Mouse (Mus musculus) erythroid progenitor cell, adult 5-6 weeks (primary cell): ENCODE measurements around the gene Tas2r130. TPM values are rescaled to one million over a fixed set of nuclear protein-coding genes. Genes with fewer than 3 reads are reported as not detected.
"Not testable (repeated sequence)": the region's sequence is repeated elsewhere in the genome, so short reads cannot be mapped to it uniquely, and the experiment has no call there.

Experiments
- ATAC-seq: replicated peaks from 2 replicates; pipeline ENCODE4 v1.8.0; 2016; ENCODE audit warnings: moderate number of reproducible peaks, mild to moderate bottlenecking, moderate TSS enrichment, inconsistent platforms; ENCODE audit not compliant: poor library complexity, low FRiP score, severe bottlenecking
- total RNA-seq, 2 experiments: library from RNA; stranded (forward) in 1 of 2; stranded (reverse) in 1 of 2; fragments of 150-400 nt in 1 of 2; fragments of 186-747, 209-891 nt in 1 of 2; gene quantifications; 2 replicates each; pipeline versions ENCODE4 v1.2.3 to v1.2.4; 2015 to 2017; ENCODE audit warnings: low replicate concordance in 2 of 2

The Tas2r130 gene
- total RNA-seq (2015; ENCODE audit: low replicate concordance), result not detected in 2 replicates
- total RNA-seq (2017; ENCODE audit: low replicate concordance), result not detected in 2 replicates

GRCm38 (mm10) chr6:131630812-131631211 lies at the start of gene Tas2r130:
TSS of gene Tas2r130 (minus strand) at chr6:131630912.
- no peak for ATAC-seq

- no peak for ATAC-seq
These were observed 48.1 kb upstream of the Tas2r130 start, which contains the start of gene Tas2r106 for GRCm38 (mm10) chr6:131678786-131679185. TSS of gene Tas2r106 (minus strand) at chr6:131678886.

GRCm38 (mm10) chr6:131660049-131660448 lies 29.3 kb upstream of the Tas2r130 start, which contains the start of gene Tas2r107:
TSS of gene Tas2r107 (minus strand) at chr6:131660149.
- no peak for ATAC-seq

- not testable (repeated sequence) for ATAC-seq
These were observed 20.8 kb downstream of the Tas2r130 start for GRCm38 (mm10) chr6:131609956-131610355.

- no peak for ATAC-seq
These were observed 25.9 kb downstream of the Tas2r130 start for GRCm38 (mm10) chr6:131604821-131605220.

Other genes starting within 250 kb of the Tas2r130 start
- 426 and 461 TPM in 2 replicates for gene Ybx3, start 242.4 kb downstream of the Tas2r130 start, total RNA-seq (2015; ENCODE audit: low replicate concordance)
- 493 and 501 TPM in 2 replicates for gene Ybx3, start 242.4 kb downstream of the Tas2r130 start, total RNA-seq (2017; ENCODE audit: low replicate concordance)
- not detected in 2 replicates for gene 5430401F13Rik, start 144.5 kb downstream of the Tas2r130 start, total RNA-seq (2015; ENCODE audit: low replicate concordance)
- gene 5430401F13Rik, start 144.5 kb downstream of the Tas2r130 start, total RNA-seq (2017; ENCODE audit: low replicate concordance), result not detected in 2 replicates
- gene Gm6619, start 144.5 kb downstream of the Tas2r130 start, total RNA-seq (2015; ENCODE audit: low replicate concordance), result not detected in 2 replicates
- not detected in 2 replicates for gene Gm6619, start 144.5 kb downstream of the Tas2r130 start, total RNA-seq (2017; ENCODE audit: low replicate concordance)
- not detected in 2 replicates for gene Tas2r107, start 29.2 kb upstream of the Tas2r130 start, total RNA-seq (2015; ENCODE audit: low replicate concordance)
- not detected in 2 replicates for gene Tas2r107, start 29.2 kb upstream of the Tas2r130 start, total RNA-seq (2017; ENCODE audit: low replicate concordance)
- gene Tas2r106, start 48.0 kb upstream of the Tas2r130 start, total RNA-seq (2015; ENCODE audit: low replicate concordance), result not detected in 2 replicates
- gene Tas2r106, start 48.0 kb upstream of the Tas2r130 start, total RNA-seq (2017; ENCODE audit: low replicate concordance), result not detected in 2 replicates
- gene Tas2r104, start 54.8 kb upstream of the Tas2r130 start, total RNA-seq (2015; ENCODE audit: low replicate concordance), result not detected in 2 replicates
- gene Tas2r104, start 54.8 kb upstream of the Tas2r130 start, total RNA-seq (2017; ENCODE audit: low replicate concordance), result not detected in 2 replicates
- not detected in 2 replicates for gene Tas2r105, start 56.6 kb upstream of the Tas2r130 start, total RNA-seq (2015; ENCODE audit: low replicate concordance)
- gene Tas2r105, start 56.6 kb upstream of the Tas2r130 start, total RNA-seq (2017; ENCODE audit: low replicate concordance), result not detected in 2 replicates
- not detected in 2 replicates for gene Tas2r114, start 59.2 kb upstream of the Tas2r130 start, total RNA-seq (2015; ENCODE audit: low replicate concordance)
- gene Tas2r114, start 59.2 kb upstream of the Tas2r130 start, total RNA-seq (2017; ENCODE audit: low replicate concordance), result not detected in 2 replicates